Mouse (Mus musculus): Measurements from ENCODE around the gene Dchs2.

Gene Dchs2

GRCm38 (mm10) chr3:83148508-83148907 lies 20.8 kb downstream of the Dchs2 start:
- no peak for DNase-seq (ENCODE audit: low read depth, low spot score)

DNA sequence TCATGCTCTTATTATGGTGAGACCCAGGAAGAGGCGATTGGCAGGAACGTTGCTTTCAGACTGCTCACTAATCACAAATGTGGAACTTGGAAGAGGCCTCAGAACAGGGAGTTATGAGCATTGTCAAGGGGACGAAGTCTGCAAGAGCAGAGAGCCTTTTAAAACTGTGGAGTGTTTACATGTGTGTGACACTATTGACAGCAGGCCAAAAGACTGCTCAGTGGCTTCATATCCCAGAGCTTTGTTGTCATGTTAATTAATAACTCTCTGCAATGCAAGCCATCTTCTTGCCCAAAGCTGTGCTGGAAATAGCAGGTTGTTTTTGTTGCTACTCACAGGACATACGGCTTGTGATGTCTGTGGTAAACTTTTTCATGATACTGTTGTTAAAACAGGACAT lies 27.9 kb downstream of the Dchs2 start:
- no peak for DNase-seq (ENCODE audit: low read depth, low spot score)

GRCm38 (mm10) chr3:83156165-83156564 lies 28.4 kb downstream of the Dchs2 start:
- DNase-seq (ENCODE audit: low read depth, low spot score), result no peak

DNA sequence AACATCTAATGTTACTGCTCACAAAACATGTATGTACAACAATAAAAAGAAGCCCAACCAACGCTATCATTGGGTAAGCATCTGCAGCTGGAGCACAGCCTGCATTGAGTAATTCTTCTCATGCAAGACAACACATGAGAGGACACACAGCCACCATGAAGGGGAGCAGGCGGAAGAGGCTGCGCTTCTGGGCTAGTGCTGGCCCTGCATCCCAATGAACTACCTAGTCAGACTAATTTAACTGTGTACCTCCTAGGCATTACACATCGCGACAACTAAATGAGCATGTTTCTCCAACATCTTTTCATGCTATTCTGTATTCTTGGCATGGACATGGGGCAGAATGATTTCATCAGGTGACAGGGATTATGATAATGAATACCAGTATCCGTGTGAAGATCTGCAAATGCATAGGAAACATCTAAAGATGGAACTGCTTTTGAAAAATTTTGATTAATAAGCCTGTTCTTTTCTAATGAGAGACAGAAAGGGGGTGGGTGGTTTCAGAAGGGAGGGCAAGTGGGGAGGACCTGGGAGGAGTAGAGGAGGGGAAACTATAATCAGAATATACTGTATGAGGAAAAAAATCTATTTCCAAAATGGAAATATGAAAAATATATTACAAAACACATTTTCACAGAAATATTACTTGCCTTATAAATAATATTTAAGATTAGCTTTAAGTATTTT lies 33.9 kb downstream of the Dchs2 start:
- no peak for DNase-seq (ENCODE audit: low read depth, low spot score)

DNA sequence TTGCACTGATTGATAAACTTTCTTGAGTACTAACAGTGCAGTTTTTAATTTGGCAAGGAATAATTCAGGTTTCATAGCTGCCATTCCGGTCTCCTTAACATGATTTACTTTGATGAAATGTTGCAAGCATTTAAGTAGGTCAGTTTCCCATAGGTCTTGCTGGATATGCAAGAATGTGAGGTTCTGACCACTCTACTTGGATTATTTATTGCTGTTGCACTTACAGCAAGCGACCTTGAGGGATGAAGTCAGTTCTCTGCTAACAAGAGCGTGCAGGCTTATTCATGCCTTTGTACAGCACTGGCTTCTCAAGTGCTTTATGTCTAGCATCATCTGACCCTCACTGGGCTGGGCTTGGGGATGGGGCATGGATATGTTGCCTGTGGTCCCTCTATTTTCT lies 35.9 kb downstream of the Dchs2 start:
- no peak for DNase-seq (ENCODE audit: low read depth, low spot score)

DNA sequence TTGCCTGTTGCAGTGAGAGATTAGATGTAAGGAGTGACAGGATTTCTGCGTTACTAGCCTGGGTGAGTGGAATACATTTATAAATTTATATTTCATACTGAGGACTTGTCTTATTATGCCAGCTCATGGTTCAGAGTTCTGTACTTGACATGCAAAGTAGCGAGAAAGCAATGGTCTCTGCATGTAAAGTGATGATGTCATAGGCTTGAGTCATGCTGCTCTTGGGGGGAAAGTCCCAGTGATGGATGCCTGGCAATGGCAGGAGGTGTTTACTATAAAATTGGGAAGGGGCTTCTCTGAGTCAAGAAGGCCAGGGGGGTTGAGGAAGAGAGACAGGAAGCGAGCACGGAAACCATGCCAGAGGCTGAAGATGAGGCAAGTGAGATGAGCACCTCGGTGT lies 57.8 kb downstream of the Dchs2 start:
- no peak for DNase-seq (ENCODE audit: low read depth, low spot score)

- no peak for DNase-seq (ENCODE audit: low read depth, low spot score)
Observed at GRCm38 (mm10) chr3:83191271-83191670, 63.5 kb downstream of the Dchs2 start.

- no peak for DNase-seq (ENCODE audit: low read depth, low spot score)
Observed at GRCm38 (mm10) chr3:83192401-83192800, 64.7 kb downstream of the Dchs2 start.

DNA sequence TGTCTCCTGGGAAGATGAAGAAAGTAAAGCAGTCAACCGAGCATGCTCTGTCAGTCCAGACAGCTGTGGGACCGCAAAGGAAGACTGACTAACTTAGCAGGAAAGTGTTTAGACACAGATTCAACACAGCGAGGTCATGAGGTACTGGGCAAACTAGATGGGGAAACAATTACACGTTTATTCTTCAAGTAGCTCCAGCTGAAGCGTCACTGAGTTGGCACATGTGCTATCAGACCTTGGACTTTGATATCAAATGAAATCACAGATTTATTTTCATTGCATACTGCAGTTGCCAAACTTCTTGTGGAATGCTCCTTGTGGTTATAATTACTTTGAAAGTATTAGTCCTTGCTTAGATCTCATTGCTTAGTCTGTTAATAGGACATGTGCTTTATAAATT lies 67.2 kb downstream of the Dchs2 start:
- DNase-seq (ENCODE audit: low read depth, low spot score), result no peak

DNA sequence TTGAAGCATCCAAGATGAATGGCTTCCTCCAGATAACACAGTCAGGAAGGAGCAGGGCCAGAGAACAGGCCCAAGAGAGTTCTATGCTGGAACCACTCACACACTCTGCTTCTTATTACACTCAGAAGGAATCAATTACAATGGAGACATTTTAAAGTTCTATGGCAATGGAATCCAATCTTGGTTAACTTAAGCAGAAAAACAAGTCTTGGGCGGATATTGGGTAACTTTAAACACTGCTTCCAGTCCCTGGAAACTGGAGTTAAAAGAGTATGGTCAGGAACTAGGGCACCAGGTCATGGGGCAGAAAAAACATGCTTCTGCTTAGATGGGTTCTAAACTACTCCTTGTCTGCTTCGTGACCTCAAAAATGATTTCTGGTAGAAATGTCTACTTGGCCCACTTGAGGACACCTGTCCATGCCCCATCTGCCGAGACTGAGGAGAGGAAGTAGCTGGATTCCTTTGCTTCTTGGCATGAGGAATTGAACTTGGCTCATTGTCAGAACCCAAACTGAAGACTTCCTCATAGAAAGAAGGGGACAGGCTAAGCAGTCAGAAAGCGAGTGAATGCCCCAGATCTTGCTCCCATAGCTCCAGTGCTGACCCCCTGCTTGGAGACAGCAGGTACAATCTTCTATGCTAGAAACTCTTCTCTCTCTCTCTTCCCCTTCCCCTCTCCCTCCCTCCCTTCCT lies 73.7 kb downstream of the Dchs2 start:
- DNase-seq (ENCODE audit: low read depth, low spot score), result no peak

GRCm38 (mm10) chr3:83205073-83205668 lies 77.4 kb downstream of the Dchs2 start:
- DNase-seq (ENCODE audit: low read depth, low spot score), result no peak

GRCm38 (mm10) chr3:83209646-83210045 lies 81.9 kb downstream of the Dchs2 start:
- peak; percentile 11 for DNase-seq (ENCODE audit: low read depth, low spot score)

DNA sequence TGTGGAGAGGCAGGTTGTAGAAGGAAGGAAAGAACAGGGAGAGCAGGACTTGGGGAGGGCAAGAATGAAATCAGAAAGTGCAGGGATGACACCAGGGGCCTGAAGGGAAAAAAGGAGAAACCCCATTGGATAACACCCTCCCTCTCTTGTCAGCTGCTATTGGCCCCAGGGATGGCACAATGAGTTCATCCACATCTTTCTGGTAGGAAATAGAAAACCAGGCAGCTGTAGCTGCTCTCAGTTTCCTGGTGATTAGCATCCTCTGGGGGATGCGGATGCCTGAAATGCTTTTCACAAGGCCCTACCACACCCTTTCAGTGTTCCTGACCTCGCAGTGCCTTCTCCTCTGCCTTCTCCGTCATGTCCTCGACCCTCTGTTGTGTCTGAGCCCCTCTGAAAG lies 82.5 kb downstream of the Dchs2 start:
- DNase-seq (ENCODE audit: low read depth, low spot score), result no peak

DNA sequence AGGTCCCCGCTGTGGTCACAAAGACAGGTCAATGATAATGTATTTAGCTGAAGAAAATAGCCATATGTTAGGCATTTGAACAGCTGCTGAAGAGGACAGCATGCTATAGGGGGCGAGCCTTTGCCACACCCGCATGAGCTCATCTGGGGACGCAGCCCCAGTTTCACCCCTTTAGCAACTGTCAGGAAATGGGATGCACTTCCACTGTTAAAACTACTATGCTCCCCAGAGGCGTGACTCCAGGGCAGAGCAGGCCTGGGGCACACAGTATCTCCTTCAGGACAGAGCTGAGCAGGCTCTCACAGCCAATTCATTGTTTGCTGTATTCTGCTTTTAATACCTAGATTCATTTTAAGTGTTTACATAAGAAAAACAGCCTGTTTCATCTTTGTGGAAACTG lies 84.2 kb downstream of the Dchs2 start:
- no peak for DNase-seq (ENCODE audit: low read depth, low spot score)

DNA sequence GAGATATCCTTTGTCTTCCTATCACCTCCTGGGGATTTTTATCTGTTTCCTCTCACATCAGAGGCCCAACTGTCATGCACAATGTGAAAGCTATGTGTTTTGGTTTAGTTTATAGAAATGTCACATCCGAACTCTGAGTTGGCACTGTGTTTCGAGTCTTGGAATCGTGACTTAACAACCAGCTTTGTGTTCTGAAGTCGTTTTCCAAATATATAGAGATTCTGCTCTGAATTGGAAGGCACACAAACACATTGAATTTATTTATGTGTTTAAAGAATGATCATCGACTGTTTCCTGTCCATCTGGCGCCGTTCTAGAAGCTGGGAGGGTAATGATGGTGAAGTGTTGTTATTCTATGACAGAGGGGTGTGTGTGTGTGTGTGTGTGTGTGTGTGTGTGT lies 84.8 kb downstream of the Dchs2 start:
- DNase-seq (ENCODE audit: low read depth, low spot score), result no peak

DNA sequence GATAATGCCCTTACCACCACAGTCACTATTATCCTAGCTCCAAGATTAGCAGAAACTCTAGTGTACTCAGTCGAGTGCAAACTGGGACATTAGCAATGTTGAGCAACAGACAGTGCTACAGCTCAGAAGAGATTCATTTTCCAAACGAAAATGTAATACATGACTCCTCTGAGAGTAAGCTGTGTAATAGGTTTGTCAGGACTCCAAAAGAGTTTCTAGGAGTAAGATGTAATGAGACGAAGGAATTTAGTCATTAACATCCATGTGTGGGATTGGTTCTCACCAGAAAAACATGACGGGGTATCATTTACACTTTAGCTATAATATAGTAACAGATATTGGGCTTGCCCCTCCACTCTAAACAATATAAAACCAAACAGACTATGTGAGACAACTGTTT lies 90.3 kb downstream of the Dchs2 start:
- DNase-seq (ENCODE audit: low read depth, low spot score), result no peak

DNA sequence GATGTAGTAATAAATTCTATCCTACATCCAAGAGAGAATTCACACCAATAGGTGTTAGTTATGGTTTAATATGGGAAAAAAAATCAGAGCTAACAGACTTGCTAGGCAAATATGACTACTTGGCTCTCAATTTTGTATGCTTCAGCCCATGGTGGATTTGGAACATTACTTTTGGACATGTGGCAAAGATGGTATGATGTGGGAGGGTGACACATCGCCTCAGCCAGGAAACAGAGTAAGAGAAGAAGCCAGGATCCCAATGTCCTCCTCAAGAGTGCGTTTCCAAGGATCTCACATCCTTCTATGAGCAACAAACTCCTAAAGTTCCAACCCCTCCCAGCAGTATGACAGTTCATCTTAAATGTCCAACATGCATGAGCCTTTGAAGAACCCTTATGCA lies 92.4 kb downstream of the Dchs2 start:
- no peak for DNase-seq (ENCODE audit: low read depth, low spot score)

GRCm38 (mm10) chr3:83222125-83222524 lies 94.4 kb downstream of the Dchs2 start:
- DNase-seq (ENCODE audit: low read depth, low spot score), result no peak

GRCm38 (mm10) chr3:83228383-83228782 lies 100.6 kb downstream of the Dchs2 start:
- no peak for DNase-seq (ENCODE audit: low read depth, low spot score)

DNA sequence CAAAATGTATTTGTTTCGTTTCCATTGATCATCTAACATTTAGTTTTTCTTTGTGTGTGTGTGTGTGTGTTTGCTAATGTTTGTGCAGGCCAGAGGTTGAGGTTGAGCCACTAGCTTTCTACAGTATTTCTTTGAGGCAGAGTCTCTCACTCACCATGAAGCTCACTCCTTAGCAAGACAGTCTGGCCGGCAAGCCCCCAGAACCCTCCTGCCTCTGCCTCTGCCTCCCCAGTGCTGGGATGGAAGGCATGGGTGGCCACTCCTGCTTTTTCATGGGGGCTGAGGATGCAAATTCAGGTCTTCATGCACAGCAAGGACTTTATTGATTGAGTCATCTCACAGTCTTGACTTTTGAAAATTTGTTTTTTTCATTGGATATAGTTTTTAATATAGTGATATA lies 102.6 kb downstream of the Dchs2 start:
- DNase-seq (ENCODE audit: low read depth, low spot score), result no peak

DNA sequence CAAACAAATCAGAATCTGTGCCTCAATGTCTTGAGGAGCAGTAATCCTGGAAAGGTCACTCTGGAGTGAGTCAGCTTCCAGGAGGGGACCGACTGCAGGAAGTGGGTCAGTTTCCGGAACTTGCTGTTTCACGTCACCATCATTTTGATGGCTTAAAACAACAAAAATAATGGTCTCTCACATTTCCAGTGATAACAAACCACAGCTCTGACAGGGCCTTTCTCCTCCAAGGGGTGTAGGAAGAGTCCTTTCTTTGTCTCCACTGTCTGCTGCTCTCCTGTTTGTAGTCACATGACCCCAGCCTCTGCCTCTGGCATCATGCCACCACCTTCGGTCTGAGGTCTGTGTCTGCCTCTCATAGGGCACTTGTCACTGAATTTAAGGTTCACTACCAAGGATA lies 106.7 kb downstream of the Dchs2 start:
- no peak for DNase-seq (ENCODE audit: low read depth, low spot score)

DNA sequence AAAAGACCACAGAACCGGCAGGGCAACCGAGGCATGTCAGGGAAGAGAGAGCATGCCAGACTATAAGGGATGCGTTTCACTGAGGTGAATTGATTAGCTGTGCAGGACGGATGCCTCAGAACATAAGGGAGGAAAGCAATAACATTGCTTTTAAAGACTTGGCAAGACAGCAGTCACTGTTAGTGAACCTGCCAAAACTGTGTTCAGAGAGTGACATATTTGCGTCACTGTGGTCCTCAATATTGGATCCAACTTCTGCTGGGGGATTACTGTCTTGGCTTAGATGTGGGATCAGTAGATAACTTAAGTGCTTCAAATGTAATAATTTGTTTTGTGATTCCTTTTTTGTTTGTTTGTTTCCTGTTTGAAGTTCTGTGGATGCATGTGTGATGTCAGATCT lies 107.3 kb downstream of the Dchs2 start:
- no peak for DNase-seq (ENCODE audit: low read depth, low spot score)

DNA sequence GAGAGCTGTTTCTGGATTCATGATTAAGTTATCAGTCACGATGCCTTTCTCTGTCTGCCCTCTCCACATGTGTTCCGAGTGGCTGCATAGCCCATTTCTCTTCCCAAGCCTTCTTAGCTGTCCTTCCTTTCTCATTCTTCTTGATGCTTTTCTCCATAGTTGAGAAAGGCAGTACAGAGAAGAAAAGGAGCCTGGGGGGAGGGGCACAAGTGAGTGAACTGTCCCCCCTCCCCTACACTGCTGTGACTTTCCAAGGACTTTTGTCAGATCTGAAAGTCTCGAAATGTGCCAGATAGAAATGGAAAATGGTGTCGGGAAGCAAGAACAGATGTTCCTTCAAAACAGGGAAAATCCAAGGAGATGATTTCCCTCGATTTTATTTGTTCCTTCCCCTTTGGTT lies 118.8 kb downstream of the Dchs2 start:
- no peak for DNase-seq (ENCODE audit: low read depth, low spot score)
